Mouse (Mus musculus): ENCODE results near the gene Nlk.
"Not testable (repeated sequence)": the region's sequence is repeated elsewhere in the genome, so short reads cannot be mapped to it uniquely, and the experiment has no call there.

Gene Nlk

DNA sequence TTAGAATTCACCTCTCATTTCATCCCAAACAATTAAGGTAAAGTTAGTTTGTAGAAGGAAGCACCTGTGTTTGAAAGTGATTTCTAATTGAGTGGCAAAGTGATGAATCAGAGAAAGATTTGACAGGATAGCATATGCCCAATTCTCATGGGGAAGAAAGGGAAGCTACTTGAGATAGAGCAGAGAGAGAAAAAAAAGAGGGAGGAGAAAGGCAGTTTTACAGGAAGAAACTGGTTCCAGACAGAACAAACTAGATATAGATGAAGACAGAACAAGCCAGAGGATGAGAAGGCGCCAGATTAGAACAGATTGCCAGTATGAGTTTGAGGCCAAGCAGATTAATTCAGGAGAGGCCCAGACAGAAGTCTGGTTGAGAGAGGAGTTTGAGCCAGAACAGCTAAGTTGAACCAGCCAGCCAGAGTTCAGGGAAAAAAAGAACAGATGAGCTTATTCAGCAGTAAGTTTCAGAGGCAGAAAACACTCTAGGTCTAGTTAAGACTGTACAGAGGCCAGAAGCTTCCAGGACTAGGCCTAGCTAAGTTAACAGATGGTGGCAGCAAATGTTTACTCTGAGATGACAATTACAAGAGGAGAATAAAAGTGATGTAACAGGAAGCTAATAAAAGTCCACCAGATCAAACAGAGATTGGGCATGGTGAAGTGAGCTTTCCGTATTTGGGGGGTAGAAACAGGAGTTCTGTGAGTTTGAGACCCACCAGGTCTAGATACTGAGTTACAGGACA lies 149.3 kb downstream of the Nlk start:
- DNase-seq (ENCODE audit: low read depth, low spot score), result no peak

DNA sequence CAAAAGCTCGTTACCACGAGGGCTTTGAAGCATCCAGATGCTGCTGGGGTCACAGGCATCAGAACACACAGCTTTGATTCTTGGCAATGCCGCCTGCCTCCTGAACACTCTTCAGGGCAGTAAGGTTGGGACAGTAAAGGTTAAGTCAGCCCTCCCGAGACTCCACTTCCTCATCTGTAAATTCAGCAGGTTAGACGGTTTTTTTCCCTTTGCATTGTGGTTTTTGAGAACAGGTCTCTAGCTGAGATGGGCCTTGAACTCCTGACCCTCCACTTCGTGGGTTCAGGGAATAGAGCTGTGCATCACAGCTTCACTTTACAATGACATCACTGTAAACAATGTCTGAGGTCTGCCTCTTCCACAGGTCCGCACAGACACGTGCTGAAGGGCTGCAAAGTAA lies 152.0 kb downstream of the Nlk start:
- DNase-seq (ENCODE audit: low read depth, low spot score), result no peak

DNA sequence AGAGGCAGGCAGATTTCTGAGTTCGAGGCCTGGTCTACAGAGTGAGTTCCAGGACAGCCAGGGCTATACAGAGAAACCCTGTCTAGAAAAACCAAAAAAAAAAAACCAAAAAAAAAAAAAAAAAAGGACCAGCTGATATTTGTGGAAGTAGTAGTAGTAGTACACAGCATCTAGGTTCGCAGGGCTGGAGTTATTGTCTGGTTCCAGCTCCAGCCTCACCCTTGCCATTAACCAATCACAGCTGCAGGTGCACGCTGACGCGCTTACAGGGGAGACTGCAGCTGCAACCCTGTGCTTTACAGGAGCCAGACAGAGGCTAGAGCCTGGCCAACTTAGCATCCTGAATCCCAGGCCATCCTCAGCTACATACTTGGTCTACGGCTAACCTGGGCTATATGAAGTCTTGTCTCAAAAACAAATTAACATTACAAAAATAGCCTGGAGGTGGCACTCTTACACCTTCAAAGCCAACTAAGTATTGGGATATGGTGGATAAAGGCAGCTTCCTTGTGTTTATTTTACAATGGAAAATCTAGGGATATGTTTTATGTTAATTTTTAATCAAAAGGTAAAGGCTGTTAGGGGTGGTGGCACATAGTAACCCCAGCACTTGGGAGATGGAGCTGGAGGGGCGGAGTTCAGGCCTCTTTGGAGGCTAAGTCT lies 152.6 kb downstream of the Nlk start:
- no peak for DNase-seq (ENCODE audit: low read depth, low spot score)

DNA sequence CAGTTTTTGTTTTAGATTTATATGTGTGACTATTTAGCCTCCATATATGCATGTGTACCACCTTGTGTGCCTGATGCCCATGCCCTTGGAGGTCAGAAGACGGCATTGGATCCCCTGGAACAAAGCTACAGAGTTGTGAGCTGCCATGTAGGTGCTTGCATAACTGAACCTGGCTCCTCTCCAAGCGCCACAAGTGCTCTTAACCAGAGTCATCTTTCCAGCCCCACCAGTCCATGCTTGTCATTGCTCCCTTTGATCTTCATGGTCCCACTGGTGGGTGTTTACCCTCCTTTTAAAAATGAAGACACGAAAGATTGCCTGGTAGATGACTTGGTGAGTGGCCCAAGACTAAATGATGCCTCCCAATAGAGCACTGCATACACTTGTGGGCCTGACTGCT lies 156.8 kb downstream of the Nlk start:
- no peak for DNase-seq (ENCODE audit: low read depth, low spot score)

DNA sequence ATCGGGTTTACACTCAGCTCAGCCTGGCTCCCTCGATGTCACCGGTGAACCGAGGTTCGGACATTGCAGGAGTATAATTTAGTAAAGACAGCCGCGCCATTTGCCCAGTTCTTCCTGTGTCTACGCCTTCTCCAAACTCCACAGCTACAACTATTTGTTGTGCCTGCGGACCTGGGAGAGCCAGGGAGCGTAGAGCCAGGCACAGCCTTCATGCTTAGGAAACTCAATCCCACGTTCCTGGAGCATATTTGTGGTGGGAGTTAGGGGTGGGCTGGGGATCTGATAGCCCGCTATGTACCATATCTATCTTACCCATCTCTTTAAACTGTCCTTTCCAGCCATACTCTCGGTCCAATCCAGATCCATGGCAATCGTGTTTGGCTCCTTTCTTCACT lies 160.5 kb downstream of the Nlk start:
- DNase-seq (ENCODE audit: low read depth, low spot score), result no peak

DNA sequence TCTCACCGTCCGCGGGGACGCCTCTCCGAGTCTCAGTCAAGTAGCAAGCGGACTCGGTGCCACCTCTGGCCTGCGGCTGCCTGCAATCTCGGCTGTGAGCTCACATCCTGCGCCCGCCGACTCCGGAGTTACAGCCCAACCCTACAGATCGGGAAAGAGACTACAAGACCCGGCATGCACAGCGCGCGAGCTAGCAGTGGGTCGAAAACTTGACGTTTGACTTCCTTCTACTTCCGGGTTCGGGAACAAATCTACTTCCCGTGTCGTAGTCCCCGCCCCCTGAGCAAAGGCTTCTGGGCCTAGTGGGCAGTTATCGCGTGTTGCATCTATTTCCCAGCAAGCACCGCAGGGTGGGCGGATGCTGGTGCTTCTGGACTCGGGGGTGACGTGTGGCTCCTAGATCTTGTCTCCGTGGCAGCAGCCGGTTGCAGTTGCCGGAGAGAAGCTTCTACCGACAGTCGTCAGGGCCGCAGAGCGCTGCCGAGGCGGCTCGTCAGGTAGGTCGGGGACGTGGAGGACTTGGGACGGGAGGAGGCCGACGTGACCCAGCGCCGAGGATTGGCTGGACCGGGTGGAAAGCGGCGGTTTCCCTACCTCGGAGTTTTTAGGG lies 161.0 kb downstream of the Nlk start, which contains the start of the genes Tnfaip1 and Ift20:
Gene Tnfaip1, minus strand, starts transcription at position 253 of the 610 bp plus-strand sequence.
Gene Ift20, plus strand, starts transcription at position 282 of the 610 bp plus-strand sequence.
- DNase-seq (ENCODE audit: low read depth, low spot score), result peak; percentile 98

DNA sequence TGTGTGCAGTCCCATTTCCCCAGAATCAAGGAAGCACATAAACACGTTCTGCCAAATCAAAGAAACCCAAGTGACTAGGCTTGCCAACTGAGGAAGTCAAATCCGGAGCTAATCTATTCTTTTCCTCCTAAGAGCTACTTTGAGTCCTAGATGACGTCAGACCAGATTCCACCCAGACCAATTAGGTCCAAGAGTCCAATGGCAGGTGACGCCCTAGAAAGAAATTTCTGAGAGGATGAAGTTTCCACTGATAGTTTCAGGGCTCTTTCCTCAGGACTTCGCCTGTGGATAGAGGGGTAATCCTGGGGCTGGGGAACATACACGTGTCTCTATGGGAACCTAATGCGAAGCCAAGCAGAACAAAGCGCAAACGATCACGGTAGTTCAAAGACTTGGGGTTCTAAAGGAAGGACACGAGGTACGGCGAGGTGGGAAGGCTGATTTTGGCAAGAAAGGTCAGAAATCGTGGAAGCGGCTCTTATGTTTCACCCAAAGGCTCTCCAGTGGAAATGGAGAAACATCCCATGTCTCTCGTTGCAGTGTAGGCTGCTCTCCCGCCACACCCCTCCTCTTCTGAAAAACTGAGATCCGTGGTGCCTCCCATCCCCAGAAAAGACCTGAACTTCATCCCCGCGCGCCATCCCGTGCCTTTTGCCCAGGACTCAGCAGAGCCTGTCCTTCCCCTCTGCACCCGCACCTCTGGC lies 161.6 kb downstream of the Nlk start:
- DNase-seq (ENCODE audit: low read depth, low spot score), result no peak

DNA sequence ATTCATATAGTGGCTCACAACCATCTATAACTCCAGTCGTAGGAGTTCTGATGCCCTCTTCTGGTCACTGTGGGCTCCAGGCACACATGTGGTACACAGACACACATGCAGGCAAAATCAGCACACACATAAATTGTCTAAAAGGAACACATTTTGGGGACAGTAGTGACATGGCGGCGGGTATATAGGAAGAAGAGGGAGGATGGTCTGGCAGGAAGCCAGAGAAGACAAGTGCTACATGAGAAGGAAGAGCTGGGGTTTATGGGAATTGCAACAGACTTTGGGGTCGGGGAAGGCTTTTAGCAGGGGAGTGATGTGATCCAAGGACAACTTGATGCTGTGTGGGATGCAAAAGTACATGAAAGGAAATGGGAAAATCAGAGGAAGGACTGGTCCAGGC lies 162.7 kb downstream of the Nlk start:
- no peak for DNase-seq (ENCODE audit: low read depth, low spot score)

DNA sequence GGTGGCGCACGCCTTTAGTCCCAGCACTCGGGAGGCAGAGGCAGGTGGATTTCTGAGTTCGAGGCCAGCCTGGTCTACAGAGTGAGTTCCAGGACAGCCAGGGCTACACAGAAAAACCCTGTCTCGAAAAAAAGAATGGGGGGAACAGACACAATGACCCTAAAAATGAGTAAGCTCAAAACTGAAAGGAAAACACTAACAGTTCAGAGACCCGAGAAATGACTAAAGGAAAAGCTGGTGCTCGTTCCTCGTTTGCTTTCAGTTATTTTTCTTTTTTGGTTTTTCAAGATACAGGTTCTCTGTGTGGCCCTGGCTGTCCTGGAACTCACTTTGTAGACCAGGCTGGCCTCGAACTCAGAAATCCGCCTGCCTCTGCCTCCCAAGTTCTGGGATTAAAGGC lies 165.7 kb downstream of the Nlk start:
- not testable (repeated sequence) for DNase-seq (ENCODE audit: low read depth, low spot score)

DNA sequence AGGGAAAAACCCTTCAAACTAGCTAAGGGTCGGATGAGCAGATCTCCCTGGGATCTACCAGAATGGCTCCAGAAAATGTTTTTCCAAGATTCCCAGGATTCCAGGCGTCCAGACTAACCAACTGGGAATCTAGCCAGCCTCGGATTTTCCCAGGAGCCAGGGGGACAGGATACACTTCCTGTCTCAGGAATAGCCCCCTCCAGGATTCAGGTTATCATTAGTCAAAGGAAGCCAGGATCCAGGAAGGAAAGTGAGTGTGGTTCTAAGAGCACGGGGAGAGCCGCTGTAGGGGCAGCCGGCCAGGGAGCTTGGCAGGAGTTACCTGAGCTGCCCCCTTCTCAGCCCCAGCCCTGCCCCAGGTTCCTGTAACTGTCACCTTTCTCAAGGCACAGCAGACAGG lies 166.1 kb downstream of the Nlk start:
- DNase-seq (ENCODE audit: low read depth, low spot score), result no peak

DNA sequence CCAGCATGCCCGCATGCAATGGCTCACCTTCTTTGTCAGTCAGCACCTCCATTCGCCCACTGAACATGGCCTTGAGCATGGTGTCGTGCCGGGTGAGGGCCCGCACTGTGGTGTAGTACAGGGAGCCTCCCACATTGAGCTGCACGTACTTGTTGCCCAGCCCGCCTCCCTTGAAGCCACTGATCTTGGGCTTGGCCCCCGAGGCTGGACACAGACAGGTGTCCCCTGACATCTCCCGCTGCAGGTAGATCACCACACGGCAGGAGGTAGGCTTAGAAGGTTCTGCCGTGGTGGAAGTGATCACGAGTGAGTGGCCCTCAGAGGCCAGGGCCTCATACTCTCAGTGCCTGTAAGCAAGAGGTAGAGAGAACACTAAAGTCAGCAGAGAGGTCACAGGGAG lies 167.2 kb downstream of the Nlk start:
- no peak for DNase-seq (ENCODE audit: low read depth, low spot score)

DNA sequence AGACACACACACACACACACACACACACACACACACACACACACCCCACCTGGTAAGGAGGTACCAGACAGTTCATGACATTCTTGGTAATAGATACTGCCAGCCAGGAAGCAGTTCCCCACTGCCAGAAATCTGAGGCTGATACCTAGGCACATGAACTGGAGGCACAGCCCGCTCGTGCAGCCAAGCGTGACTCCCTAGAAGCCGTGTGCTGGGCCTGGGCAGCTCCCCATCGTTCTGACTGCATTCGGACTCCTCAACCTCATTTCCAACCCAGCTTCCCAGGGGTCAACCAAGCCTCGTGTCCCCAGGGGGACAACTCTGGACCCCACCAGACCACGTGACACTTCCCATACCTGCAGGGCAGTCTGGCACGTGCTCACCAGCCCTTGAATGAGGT lies 168.5 kb downstream of the Nlk start:
- DNase-seq (ENCODE audit: low read depth, low spot score), result no peak

DNA sequence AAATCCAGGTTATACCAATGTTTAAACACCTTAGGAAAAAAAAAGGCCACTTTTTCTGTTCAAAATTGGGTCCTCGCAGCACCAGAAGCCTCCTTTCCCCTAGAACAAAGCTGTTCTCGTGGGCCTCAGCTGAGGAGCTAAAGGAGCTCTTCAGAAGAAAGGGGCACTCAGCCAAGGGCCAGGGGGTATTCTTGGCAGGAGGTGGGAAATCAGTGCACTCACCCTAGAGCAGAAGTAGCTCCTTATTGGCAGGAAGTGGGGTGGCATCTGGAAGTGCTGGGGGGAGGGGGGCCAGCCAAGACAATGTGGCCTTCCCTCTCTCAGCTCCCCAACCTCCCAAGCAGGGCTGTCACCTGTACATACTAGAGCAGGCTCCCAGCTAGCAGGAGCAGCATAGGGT lies 172.3 kb downstream of the Nlk start:
- no peak for DNase-seq (ENCODE audit: low read depth, low spot score)

DNA sequence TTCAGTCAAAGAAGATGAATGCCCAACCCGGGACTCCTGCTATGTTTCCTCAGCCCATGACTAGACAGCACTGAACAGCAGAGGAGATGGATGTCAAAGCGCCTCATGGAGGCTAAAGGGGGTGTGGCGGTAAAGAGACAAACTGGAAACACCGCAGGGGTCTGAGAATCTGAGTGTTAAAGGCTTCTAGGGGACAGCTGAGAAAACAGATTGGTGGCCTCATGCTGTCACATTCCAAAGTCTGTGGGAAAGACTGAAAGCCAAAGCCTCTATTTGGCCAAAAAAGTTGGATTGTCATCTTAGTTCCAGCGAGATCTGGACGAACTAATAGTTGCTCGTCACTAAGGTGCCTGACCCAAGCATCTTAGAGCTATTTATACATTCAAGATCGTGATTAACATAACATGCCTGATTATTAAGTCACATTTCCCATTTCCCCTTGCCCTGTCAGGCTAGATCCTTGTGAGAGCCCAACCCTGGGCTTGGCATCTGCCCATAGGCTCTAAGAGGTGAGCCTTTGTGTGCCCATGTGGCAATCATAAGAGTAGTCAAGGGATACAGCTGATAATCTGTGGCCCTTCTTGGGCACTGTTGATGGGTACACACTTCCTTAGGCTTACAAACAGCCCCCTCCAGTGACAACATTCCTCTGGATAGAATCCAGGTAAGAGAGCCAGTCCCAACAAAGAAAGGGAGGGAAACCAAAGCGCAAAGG lies 173.8 kb downstream of the Nlk start:
- DNase-seq (ENCODE audit: low read depth, low spot score), result no peak

DNA sequence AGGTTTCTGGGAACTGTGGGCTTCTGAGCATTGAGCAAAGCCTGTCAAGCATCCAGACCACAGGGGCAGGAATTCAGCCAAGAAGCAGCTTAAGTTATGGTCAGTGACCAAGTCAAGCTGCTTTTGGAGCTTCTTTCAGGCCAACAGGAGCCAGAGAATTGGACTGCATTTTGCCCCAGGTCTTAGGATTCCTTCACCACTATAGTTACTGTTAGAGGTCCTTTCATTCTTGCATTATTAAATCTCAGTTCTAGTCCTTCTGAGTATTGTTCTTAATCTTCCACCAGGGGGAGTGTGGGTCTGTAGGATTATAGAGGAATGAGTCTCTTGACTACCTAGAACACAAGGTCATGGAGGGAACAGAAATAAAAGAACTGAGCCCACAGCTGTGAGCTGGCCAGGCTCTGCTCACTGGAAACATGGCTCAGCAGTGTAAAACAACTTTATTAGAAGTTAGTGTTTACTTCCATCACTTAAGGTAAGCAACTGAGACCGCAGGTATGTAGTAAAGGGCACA lies 174.6 kb downstream of the Nlk start:
- no peak for DNase-seq (ENCODE audit: low read depth, low spot score)

DNA sequence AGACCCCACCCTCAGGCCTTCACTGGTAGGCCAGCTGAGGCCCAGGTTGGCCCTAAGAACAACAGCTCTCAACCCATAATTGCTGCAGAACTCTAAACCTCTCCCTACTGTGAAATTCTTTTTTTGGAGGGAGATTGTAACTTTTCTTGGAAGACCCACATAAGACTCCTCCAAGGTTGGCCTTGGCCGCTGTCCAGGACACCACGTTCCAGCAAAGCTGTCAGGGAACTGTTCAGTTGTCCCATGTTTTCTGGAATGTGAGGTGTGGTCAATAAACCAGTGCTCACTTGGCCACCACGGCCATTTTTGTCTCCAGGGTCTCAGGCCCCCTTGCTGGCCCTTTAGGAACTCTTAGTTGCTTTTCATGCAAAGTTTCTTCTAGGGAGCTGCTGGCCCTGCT lies 175.3 kb downstream of the Nlk start:
- no peak for DNase-seq (ENCODE audit: low read depth, low spot score)

DNA sequence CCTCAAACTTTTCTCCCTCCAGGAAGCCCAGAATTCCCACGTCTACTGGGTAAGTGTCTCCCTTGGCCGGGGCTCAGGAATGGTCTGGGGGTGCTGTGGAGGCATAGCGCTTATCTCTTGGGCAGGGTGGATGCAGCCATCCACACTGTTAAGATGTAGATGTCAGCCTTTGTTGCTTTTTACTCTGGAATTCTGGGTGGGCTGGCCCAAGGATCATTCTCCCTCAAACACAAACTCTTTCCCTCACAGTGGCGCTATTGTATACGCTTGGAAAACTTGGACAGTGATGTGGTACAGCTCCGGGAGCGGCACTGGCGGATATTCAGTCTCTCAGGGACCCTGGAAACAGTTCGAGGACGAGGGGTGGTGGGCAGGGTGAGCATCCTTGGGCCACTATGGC lies 178.2 kb downstream of the Nlk start:
- DNase-seq (ENCODE audit: low read depth, low spot score), result no peak
